Mouse (Mus musculus): ENCODE measurements at regions not wholly inside any gene's neighbourhood (a gene's known extent, or its start where the extent isn't known, plus 50 kb on each side); places are given as distances from the start of the nearest gene placed in this dataset.

DNA sequence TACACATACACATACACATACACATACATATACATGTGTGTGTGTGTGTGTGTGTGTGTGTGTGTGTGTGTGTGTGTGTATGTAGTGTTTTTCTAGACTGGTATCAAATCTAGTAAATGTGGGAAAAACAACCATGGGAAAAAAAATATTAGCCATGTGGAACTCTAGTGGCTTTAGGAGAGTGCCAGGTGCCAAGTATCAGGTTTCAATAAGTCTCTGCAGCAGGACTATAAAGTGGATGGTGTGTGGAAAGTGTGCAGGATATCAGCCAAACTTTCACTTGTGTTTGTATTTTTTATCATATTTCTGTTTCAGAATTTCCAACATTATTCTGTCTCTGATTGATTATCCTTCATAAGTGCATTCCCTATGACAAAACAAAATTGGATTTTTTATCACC is 653.3 kb upstream of the Fam98a start:
- DNase-seq (ENCODE audit: extremely low spot score), result no peak

DNA sequence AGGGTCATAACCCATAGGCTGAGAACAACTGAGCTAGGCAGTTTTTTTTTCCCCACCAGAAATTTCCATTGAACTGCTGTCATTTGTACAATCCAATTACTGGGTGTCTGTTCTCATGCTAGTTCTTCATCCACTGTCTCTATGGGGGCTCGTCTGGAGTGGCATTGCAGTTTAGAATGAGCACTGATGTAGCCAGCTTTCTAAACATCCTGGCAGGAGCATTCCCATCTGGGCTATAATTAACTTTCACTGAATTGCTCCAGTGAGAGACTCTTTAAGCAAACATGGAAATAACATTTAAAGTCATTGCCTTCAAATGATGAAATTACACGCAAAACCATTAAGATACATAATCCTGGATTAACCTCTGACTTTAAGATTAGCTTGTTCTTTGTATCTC is 633.1 kb upstream of the Fam98a start:
- no peak for DNase-seq (ENCODE audit: extremely low spot score)

DNA sequence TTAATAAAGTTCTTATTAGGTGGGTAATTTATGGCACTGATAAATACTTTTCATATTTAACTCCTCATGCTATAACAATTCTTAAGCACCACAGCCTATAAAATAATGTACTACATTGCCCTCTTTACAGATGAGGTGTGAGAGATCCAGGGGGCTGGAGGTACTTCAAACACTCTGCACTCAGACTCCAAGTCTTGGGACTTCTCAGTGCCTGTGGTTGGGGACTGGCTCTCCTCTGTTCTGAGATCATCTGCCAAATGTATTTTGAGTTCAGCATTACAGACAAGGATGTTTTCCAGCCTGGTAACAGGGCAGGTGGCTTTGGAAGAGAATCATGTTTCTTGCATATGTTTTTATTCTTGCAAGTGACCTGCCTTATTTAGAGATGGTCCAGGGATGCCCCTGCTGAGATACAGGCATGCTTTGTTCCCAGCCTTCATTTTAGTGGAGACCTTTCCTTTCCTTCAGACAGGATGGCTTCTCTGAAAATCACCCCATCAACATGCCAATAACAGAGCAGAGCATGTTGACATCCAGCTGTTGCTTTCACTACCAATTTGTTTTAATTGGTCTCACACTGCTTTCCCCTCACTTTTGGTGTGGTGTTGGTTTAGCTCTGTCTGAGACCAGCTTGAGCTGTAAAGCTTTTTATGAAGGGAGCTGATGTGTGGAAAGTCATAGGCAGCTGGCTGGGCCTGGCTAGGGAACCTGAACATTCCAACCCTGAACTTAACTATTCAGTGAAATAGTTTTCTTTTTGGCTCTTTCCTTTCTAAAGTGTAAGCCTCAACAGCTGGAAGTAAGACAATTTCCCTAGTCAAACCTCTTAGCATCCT is 585.1 kb upstream of the Fam98a start:
- no peak for DNase-seq (ENCODE audit: extremely low spot score)

DNA sequence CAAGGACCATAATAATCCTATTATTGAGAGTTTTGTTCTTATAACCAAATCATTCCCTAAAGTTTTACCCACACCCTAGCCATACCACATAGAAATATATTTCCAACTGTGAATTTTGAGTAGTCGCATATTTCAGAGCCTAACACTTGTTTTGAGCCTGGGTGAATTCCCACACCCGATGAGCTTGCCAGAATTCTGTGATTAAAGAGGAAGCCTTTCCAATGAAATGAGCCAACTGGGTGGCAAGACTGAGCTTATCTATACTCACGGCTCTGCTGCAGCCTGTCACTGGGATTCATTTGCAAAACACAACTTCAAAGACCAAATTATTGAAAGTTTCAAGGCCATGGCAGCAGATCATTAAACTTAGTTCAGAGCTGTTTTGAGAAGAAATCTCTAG is 582.3 kb upstream of the Fam98a start:
- no peak for DNase-seq (ENCODE audit: extremely low spot score)

DNA sequence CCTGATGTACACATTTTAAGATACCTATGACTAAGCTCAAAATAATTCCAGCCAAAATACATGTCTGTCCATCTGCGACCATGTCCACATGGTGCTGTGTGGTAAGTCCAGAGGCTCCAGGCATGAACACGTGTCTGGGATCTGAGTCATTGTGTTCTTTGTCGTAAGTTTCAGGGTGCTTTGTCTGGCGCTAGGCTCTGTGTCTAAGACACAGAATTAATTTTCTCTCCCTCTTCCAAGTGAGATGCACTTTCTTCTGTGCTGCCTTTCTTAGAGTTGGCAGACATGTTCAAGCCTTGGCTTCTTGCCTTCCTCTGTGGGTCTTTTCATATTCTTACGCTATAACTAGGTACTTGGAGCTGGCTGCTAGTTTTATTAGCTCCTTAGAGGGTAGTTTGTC is 573.5 kb upstream of the Fam98a start:
- no peak for DNase-seq (ENCODE audit: extremely low spot score)

DNA sequence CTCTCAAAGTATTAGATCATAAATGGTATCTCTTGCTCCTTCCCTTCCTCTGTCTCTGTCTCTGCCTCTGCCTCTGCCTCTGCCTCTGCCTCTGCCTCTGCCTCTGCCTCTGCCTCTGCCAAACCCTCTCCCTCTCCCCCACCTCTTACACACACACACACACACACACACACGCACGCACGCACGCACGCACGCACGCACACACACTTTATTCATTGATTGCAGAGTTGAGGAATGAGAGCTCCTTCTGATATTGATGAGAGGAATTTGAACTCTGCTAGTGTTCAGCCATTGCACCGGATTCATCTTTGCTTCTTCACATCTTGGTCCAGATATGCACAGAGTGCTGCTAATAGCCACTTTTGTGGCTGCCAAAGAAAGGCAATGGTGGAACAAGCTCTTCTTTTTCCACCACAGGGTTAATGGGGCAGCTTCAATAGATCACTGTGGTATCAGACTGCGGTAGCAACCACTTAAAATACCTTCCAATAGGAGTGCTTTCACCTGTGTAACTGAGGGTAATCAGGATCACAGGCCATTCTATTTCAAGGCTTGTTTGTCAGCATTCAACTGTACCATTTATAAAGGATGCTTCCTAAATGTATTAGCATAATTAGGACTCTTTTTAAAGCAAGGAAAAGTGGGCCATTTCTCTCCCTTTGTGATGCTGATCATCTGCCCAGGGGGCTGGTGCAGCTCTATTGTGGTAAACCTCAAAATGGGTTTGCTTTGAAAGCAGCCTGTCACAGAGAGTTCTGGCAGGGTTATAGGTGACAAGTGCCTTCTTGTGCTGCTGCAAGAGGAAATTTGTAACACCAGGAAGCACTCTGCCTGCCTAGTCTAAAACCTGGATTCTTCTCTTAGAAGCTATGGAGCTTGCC is 559.8 kb upstream of the Fam98a start:
- peak; percentile 24 for DNase-seq (ENCODE audit: extremely low spot score)

DNA sequence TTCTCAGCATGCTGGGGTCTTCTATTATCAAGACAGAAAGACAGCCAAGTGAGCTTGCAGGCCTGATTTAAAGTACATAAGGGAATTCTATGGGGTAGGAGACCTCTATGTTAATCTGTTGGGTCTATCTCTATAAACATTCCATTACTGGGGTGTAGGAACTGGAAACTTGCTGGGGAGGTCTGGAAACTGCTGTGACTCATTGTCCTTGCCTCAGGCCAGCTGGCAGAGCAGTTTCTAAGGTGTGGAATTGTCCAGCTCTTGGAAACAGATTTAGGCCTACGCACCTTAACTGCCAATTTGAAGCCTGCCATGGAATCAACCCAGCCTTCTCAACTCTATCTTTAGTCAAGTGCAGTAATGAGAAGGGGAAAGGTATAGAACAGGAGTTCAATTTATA is 559.1 kb upstream of the Fam98a start:
- no peak for DNase-seq (ENCODE audit: extremely low spot score)

DNA sequence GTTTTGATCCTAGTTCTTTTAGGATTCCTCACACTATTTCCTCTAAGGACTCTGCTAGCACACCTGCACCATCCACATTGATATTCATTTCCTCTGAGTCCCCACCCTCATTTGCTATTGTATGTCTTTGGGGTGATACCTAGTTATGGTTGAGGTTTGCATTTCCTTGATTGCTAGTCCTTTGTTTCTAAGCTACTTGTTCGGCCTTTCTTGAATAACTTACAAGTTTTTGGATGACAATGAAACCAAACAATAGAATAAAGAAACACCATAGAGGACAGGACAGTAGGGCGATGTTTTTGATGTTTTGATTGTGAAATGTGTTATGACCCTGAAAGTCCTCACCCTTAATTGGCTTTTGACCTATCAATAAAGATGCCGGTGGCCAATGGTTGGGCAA is 531.8 kb upstream of the Fam98a start:
- no peak for DNase-seq (ENCODE audit: extremely low spot score)

DNA sequence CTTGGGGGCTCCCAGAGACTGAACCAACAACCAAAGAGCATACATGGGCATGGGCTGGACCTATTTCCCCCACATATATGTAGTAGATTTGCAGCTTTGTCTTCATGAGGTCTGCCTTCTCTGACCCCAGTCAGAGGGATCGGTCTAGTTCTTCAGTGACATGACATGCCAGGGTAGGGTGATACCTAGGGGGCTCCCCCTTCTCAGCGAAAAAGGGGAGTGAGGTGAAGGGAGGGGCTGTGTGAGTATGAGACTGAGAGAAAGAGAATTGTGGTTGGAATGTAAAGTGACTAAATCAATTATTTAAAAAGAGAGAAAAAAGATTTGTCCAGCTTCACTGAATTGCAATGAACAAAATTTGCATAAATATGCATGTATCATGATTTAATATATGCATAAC is 530.0 kb upstream of the Fam98a start:
- DNase-seq (ENCODE audit: extremely low spot score), result no peak

DNA sequence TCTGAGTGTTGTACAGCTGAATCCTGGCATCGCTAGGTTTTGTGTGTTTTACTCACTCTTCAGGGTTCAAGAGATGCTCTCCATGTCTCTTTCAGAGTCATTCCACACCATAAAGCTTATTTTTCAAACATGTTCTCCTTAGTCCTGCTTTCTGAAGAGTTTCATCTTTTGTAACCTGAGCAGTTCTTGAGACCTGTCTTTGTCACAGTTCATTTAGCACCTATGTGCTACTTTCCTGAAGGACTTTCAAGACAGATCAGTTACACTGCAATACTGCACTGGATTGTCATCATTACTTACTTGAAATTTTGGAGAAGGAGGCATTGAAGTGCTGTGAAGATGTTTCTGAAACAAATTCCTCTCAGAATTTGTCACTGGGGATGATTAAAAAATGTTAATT is 494.7 kb upstream of the Fam98a start:
- DNase-seq (ENCODE audit: extremely low spot score), result no peak

DNA sequence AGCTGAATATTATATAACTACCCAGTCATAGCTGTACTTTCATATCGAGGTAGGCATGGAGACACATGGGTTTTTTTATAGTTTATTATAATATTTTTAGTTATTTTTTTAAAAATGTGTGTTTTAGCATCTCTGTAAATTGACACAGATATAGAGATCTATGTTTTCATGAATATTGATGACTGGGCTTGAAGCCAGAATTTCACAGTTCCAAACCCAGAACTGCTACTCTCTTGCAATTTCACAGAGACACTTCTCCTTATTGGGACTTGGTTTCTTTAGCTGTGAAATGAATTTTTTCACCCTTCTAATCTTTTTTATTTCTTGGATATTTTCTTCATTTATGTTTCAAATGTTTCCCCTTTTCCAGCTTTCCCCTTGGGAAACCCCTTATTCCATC is 481.0 kb upstream of the Fam98a start:
- no peak for DNase-seq (ENCODE audit: extremely low spot score)

DNA sequence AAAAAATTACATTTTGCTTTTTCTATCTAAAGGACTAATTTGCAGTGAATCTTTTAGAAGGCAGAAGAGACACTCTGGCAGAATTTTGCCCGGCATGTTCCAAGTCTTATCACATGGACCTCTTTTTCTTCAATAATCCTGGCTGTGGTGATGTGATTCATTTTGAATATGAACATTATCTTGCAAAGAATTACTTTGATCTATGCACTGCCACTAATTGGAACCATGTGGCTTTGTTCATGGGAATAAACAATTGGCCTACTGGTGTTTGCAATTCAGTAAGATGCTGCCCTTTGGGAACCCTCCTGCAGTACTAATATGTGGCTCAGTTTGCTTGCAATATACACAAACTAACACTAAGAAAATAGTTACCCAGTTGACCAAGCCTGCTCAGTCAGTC is 456.3 kb upstream of the Fam98a start:
- DNase-seq (ENCODE audit: extremely low spot score), result no peak

DNA sequence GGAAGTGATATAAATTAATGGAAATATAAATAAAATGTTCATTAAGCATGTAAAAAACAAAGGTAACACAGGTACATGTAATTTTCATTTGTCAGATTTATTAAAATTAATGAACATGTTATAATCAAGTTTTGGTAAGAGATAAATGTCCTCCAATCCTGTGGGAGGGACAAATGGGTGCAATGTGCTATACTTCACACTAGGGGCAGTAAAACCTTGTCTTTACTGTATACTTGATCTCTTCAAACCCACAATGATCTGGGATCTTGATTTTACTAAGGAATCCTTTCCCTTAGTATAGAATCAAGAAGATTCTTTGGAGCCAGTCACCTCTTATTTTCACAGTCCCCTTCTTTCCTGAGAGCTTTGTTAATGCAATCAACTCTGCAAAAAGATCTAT is 451.1 kb upstream of the Fam98a start:
- peak; percentile 5 for DNase-seq (ENCODE audit: extremely low spot score)

DNA sequence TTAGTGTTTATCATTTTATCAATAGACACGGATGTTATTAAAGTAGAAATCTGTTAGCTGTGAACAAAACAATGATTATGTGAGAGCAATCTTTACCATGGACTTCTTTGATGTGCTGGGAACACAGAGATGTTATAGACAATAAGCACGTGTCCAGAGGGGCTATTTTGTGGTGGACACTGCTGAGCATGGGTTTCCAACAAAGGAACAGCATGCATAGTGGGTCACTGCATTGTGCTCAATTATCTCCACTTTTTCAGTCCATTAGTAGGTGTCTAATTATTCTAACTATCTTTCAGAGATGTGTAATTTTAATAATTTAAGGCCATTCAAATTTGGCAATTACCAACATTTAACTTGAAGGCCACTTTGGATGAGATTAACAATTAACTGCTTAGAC is 409.6 kb upstream of the Fam98a start:
- no peak for DNase-seq (ENCODE audit: extremely low spot score)

DNA sequence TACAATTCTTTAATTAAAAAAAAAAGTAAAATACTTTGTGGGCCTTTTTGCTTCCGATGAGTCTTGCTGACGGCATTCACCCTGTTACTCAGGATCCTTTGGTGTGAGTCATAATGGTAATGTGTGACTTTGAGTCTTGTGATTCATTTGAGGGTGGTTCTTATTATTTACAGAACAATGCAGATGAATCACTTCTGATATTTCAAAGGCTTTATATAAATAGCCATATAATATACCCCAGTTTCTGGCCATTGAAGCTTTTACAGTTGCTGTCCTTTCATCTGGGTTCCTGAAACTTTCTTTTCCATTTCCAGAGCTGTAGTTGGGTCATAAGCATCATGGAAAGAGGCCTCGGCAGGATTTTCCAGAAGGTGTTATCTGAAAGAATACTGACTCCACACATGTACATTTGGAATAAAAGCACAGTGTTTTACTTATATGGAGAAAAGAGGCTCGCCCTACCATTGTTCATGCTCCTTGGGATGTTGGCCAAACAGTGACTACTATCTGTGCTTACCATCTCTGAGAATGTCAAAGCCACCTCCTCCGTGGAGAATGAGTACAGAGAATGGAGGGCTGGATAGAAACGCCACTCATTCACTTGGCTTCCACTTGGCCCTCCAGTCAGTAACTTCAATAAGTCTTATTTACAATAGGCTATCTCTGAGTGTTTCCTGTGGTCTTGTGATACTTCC is 385.1 kb upstream of the Fam98a start:
- DNase-seq (ENCODE audit: extremely low spot score), result no peak

DNA sequence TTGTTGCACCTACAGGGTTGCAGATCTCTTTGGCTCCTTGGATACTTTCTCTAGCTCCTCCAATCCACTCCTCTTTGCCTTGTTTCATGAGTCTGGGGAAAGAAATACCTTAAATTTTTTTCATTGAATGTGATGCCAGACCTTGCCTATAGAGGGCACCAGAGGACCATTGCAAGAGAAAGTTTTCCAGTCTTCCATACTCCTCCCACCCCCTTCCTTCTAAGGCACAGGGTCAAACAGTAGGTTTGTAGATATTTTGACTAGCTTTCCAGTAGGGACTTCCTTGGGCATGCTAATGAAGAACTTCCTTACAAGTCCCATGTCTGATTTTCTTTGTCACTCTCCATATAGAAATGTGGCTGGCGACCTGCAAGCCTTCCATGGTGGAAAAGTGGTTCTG is 379.3 kb upstream of the Fam98a start:
- peak; percentile 72 for DNase-seq (ENCODE audit: extremely low spot score)

DNA sequence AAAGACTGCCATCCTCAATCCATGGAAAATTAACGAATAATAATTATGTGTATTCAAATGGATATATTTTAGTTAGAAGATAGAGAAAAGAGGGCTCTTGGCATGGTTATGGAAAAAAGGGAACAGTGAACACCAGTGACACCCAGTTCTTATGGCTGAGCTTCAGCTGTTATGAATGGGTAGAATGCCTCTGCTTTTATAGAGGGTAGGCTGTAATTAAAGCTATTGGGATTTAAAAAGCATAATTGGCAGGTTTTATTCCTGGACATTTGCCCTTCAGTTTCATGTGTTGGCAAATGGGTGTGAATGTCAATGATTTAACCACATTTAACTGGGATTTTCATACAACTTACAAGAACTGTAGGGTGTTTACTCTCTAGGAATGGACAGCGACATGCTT is 368.5 kb upstream of the Fam98a start:
- no peak for DNase-seq (ENCODE audit: extremely low spot score)

DNA sequence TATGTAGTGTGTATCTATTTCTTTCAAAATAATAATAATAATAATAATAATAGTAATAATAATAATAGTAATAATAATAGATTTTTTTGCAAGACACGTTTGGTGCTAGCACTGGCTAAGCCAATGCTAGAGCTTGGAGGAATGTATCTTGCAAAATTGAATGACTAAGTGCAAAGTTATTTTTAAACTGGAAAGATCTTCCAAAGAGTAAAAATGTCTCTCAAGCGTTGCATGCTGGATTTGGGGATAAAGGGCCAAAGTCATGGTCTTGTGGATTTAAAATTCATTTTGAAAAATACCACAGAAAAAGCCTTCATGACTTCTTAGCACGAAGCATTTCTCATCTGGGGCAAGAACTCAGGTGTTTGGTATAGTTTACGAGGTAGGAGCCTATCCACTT is 365.3 kb upstream of the Fam98a start:
- no peak for DNase-seq (ENCODE audit: extremely low spot score)

DNA sequence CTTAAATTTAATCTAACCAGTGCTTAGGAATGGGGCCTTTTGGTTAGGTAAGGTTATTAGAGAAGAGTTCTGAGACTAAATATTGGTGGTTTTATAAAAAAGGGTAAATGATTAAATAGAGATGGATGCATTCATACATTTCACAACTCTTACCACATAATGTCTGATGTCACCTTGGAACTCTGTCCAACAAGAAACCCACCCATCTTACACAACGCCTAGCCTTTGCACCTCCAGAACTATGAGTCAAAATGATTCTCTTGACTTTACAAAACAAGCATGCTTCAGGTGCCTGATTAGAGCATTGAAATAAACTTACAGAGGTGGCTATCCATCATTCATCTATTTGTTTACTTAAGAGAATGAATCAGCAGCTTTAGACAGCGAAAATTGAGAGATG is 364.8 kb upstream of the Fam98a start:
- DNase-seq (ENCODE audit: extremely low spot score), result no peak

DNA sequence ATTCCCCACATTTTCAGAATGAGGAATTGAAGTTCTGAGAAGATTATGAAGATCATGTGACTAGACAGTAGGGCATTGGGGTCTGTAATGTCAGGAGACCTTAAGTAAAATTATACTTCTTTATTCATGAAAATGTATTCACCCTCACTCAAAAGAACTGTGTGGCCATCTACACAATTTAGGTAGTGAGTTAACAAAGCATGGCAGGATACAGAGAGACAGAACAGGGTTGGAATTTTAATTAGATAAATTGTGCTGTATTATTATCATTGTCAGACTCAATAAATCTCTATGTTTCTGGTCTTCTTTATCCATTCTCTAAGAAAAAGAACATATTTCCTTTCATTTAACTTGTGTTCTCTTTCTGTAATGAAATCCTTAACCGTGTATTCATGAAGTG is 363.5 kb upstream of the Fam98a start:
- DNase-seq (ENCODE audit: extremely low spot score), result no peak

DNA sequence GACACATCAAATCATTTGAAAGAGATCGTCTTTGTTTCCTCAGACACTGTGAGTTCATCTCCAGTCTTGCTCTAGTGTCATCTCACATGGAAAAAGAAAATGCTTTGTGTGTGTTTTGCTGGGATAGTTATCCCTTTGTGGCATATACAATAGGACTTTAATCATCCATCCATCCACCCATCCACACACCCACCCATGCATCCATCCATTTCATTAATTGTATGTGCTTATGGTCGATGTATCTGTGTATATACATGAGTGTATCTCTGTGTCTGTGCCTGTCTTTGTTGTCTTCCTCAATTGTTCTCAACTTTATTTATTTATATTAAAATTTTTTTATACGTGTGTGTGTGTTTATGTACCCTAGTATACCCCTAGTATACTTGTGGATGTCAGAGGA is 355.3 kb upstream of the Fam98a start:
- no peak for DNase-seq (ENCODE audit: extremely low spot score)

DNA sequence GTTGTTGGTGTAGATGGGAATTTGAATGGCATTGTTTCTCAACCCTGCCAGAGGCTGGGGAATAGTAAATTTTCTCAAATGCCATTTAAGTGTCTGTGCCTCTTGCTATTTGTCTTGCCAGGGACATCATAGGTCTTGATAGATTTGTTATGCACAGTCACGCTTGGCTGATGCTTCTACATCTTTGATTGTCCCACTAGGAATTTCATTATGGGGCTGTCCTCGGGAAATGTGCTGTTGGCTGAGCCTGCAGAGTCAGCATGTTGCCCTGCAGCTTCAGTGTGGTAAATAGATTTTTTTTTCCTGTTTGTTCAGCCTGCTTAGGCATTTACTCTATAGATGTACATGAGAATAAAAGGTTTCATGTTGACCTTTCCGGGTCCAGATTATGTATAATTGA is 354.9 kb upstream of the Fam98a start:
- DNase-seq (ENCODE audit: extremely low spot score), result no peak

DNA sequence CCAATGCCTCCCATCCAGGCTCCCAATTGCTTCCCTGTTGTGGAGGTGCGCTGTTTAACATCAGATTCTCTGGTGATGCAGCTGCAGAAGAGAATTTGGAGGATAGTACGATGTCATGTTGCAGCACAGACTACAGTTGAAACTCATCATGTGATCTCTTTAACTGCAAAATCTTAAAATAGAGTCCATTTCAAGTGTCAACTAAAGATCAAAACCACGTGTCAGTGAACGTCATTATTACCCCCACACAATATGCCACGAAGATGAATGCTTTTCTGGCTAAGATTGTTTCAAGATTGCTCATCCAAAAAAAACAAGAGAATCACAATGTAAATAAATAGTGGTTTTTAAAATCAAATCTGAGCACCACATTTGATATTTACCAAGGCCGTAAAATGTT is 343.7 kb upstream of the Fam98a start:
- no peak for DNase-seq (ENCODE audit: extremely low spot score)
